Comparison of ENCODE assay signal across 21 mouse cellular contexts in genomic region chr5:44104686-44105085, GRCm38 (mm10). TPM values are rescaled to one million over a fixed set of nuclear protein-coding genes. Genes with fewer than 3 reads are reported as not detected.
A peak's percentile ranks its signal among the peaks of the same experiment; 100 is the strongest.
DNase-seq lines count a peak whose midpoint lies in the region; ATAC-seq and TF ChIP-seq lines count a peak whose summit lies in the region.
"Had no signal": no experiment of that assay in that cellular context is flagged by ENCODE, and none has a peak within 500 bp of the region (broad histone marks: within the 10 kb centered on the region; RNA-seq: fewer than 3 reads in every experiment).

No protein-coding gene starts in this region.

- H3K4me2 ChIP-seq in forebrain, embryonic 14.5 days (ENCODE audit: low read length): no peak overlapping the region
- no peak overlapping the region for H3K4me2 ChIP-seq in forebrain, embryonic 13.5 days
- H3K4me2 ChIP-seq in kidney, postnatal 0 days (ENCODE audit: low read length): no peak overlapping the region
- H3K4me2 ChIP-seq: heart, embryonic 12.5 days; liver, embryonic 13.5 days; lung, embryonic 15.5 days; stomach, embryonic 15.5 days had no signal

- intact Hi-C loops in left cerebral cortex, postnatal 36 days (cut with DNase I): no loop called here

- H3K4me3 ChIP-seq in forebrain, embryonic 14.5 days (ENCODE audit: low read depth, low read length): no peak overlapping the region
- H3K4me3 ChIP-seq in forebrain, embryonic 13.5 days: no peak overlapping the region
- no peak overlapping the region for H3K4me3 ChIP-seq in kidney, postnatal 0 days (replicated peaks; ENCODE audit: low read depth, low read length)
- H3K4me3 ChIP-seq: heart, embryonic 12.5 days; layer of hippocampus, adult 2 months; liver, embryonic 13.5 days; lung, embryonic 15.5 days; myocyte; stomach, embryonic 15.5 days had no signal

- no peaks in the 10 kb centered on the region for H3K9me3 ChIP-seq in forebrain, embryonic 14.5 days (replicated peaks; ENCODE audit: control insufficient read depth, low read length)
- H3K9me3 ChIP-seq in forebrain, embryonic 13.5 days (replicated peaks): no peaks in the 10 kb centered on the region
- peaks cover 3% of the 10 kb centered on the region; the same call in 1 of the 2 replicates for H3K9me3 ChIP-seq in kidney, postnatal 0 days (replicated peaks; ENCODE audit: low read length)
- H3K9me3 ChIP-seq: liver, embryonic 13.5 days; lung, embryonic 15.5 days; stomach, embryonic 15.5 days had no signal

- TF ChIP-seq CTCF in kidney, postnatal 0 days (IDR thresholded peaks at IDR 0.05; ENCODE audit: low read depth): no peak
- TF ChIP-seq CTCF in brain, embryonic 14.5 days (IDR thresholded peaks at IDR 0.05; ENCODE audit: borderline replicate concordance, extremely low read depth, insufficient read depth, insufficient read length): no peak

- no peak overlapping the region for H3K9ac ChIP-seq in forebrain, embryonic 14.5 days (ENCODE audit: low read length)
- H3K9ac ChIP-seq in forebrain, embryonic 13.5 days: no peak overlapping the region
- no peak overlapping the region for H3K9ac ChIP-seq in kidney, postnatal 0 days (ENCODE audit: low read depth, low read length)
- H3K9ac ChIP-seq: heart, embryonic 12.5 days; liver, embryonic 13.5 days; lung, embryonic 15.5 days; stomach, embryonic 15.5 days had no signal

- H3K27me3 ChIP-seq in forebrain, embryonic 14.5 days (replicated peaks; ENCODE audit: control insufficient read depth, insufficient read depth, low read length): no peaks in the 10 kb centered on the region
- 0 out of 2 replicates have a peak, but pooled peaks cover 2% of the 10 kb centered on the region for H3K27me3 ChIP-seq in forebrain, embryonic 13.5 days
- H3K27me3 ChIP-seq in kidney, postnatal 0 days (ENCODE audit: insufficient read depth, low read length): no peaks in the 10 kb centered on the region
- H3K27me3 ChIP-seq: CH12.LX; lung, embryonic 15.5 days; stomach, embryonic 15.5 days had no signal

- TF ChIP-seq POLR2A in brain, embryonic 14.5 days (IDR thresholded peaks at IDR 0.05; ENCODE audit: borderline replicate concordance, extremely low read depth, insufficient read depth, insufficient read length, poor library complexity, severe bottlenecking): no peak

- ATAC-seq in forebrain, embryonic 14.5 days: no peak
- ATAC-seq in forebrain, embryonic 13.5 days: no peak
- no peak for ATAC-seq in kidney, postnatal 0 days (replicated peaks; ENCODE audit: low FRiP score, low read depth)
- ATAC-seq: hindbrain, postnatal 0 days had no signal

- peaks cover 8% of the 10 kb centered on the region; the same call in 1 of the 2 replicates for H3K4me1 ChIP-seq in forebrain, embryonic 14.5 days (ENCODE audit: control insufficient read depth, insufficient read depth, low read length)
- peaks cover 29% of the 10 kb centered on the region for H3K4me1 ChIP-seq in forebrain, embryonic 13.5 days
- H3K4me1 ChIP-seq in kidney, postnatal 0 days (replicated peaks; ENCODE audit: insufficient read depth, low read length): peaks cover 8% of the 10 kb centered on the region
- H3K4me1 ChIP-seq: liver, embryonic 13.5 days had no signal

- WGBS in forebrain, embryonic 14.5 days: 6% methylated on average over 8 of the region's 8 CpGs
- 4% methylated on average over 8 of the region's 8 CpGs for WGBS in forebrain, embryonic 13.5 days
- 52% methylated on average over 8 of the region's 8 CpGs for WGBS in kidney, postnatal 0 days

- DNase-seq in forebrain, embryonic 14.5 days (ENCODE audit: low spot score): peak; percentile 28
- no peak for DNase-seq in kidney, postnatal 0 days (ENCODE audit: low spot score)
- no peak for DNase-seq in kidney, postnatal 4 days
- DNase-seq in brain, embryonic 14.5 days (ENCODE audit: low read depth): peak; percentile 58
- DNase-seq in embryo, embryonic 9.5 days (ENCODE audit: extremely low spot score): peak; percentile 20
- no peak for DNase-seq in left cerebral cortex, postnatal 36 days (ENCODE audit: low spot score in 2 of 2)
- DNase-seq: adrenal gland, postnatal 25 days; cerebellum, adult 18-20 months; cerebellum, postnatal 25 days; liver, embryonic 13.5 days; lung, postnatal 4 days; right cerebral cortex, postnatal 25 days had no signal

- no peak overlapping the region for H3K27ac ChIP-seq in forebrain, embryonic 14.5 days (ENCODE audit: low read depth, low read length)
- H3K27ac ChIP-seq in forebrain, embryonic 13.5 days: no peak overlapping the region
- H3K27ac ChIP-seq in kidney, postnatal 0 days: peak overlapping the region; percentile 70
- H3K27ac ChIP-seq: hindbrain, postnatal 0 days; layer of hippocampus, adult 2 months; liver, embryonic 13.5 days; lung, embryonic 15.5 days had no signal

- H3K36me3 ChIP-seq in forebrain, embryonic 14.5 days (ENCODE audit: control insufficient read depth, insufficient read depth, low read length): no peaks in the 10 kb centered on the region
- no peaks in the 10 kb centered on the region for H3K36me3 ChIP-seq in forebrain, embryonic 13.5 days (ENCODE audit: poor library complexity, severe bottlenecking)
- H3K36me3 ChIP-seq in kidney, postnatal 0 days (ENCODE audit: insufficient read depth, low read length): no peaks in the 10 kb centered on the region
- H3K36me3 ChIP-seq: heart, embryonic 12.5 days; liver, embryonic 13.5 days; lung, embryonic 15.5 days; stomach, embryonic 15.5 days had no signal

RNA-seq across cellular contexts. Expression of gene Prom1, which starts 2.9 kb away (rescaled TPM):
- polyA plus RNA-seq in forebrain, embryonic 14.5 days (2014; fragmentation: Nextera tagmentation; extraction: Ambion mirVana): 47.3 and 52.4 TPM in 2 replicates
- polyA plus RNA-seq in forebrain, embryonic 13.5 days (2015; fragmentation: Nextera tagmentation; extraction: Ambion mirVana): 66.6 and 74.5 TPM in 2 replicates
- polyA plus RNA-seq in kidney, postnatal 0 days (2015; fragmentation: Nextera tagmentation; extraction: Ambion mirVana): 101 and 108 TPM in 2 replicates
- 30.4 and 30.6 TPM in 2 replicates for polyA plus RNA-seq in brain, embryonic 14.5 days (2012; rRNA removed)
- 10 to 100 TPM; 23.6 to 24.2 TPM for total RNA-seq in left cerebral cortex, postnatal 36 days (2021)
- total RNA-seq: MEL had no signal
- polyA plus RNA-seq: myocyte had no signal

Comparison
In these comparisons a context has a peak if more than half of its experiments do, and no peak if none do; other contexts are left out.
1. DNase-seq: peak in forebrain, embryonic 14.5 days (single experiment), brain, embryonic 14.5 days (single experiment) and embryo, embryonic 9.5 days (single experiment); none in kidney, postnatal 0 days (single experiment), kidney, postnatal 4 days (0 of 2) and left cerebral cortex, postnatal 36 days (0 of 2).